Mouse (Mus musculus): Measurements from ENCODE around the gene Elf3. TPM values are rescaled to one million over a fixed set of nuclear protein-coding genes. Genes with fewer than 3 reads are reported as not detected.
A peak's percentile ranks its signal among the peaks of the same experiment; 100 is the strongest.
"Not testable (repeated sequence)": the region's sequence is repeated elsewhere in the genome, so short reads cannot be mapped to it uniquely, and the experiment has no call there.

Gene Elf3
- polyA plus RNA-seq, 1 experiment from 2014 or later = 31.9 TPM

DNA sequence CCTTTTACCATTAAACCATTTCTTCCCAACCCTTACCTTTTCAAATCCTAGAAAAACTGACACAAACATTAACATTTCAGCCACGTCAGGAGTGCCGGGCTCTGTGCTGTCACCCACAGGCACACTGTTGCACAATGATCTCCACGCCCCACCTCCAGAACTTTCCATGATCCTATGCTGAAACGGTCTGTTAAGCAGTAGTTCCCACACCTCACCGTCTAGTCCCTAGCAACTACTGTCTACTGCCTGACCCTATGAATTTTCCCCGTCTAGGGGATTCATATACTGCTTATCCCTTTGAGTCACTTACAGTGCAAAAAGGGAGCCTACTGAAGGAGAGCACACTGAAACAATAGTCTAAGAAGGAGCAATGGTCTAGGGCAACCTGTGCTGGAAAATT is 24.4 kb downstream of the Elf3 start:
- ATAC-seq (no peak), DNase-seq (ENCODE audit: low spot score) (peak; percentile 44)
- Histone ChIP-seq H3K27me3 (replicated peaks; ENCODE audit: insufficient read depth, low read length) (no peaks in the 10 kb centered on the region), H3K36me3 (ENCODE audit: insufficient read depth, low read length) (no peaks in the 10 kb centered on the region), H3K4me3 (ENCODE audit: low read depth, low read length) (no peak overlapping the region), H3K9ac (replicated peaks; ENCODE audit: low read depth) (no peak overlapping the region), H3K4me2 (replicated peaks; ENCODE audit: low read depth, low read length) (no peak overlapping the region), H3K27ac (ENCODE audit: low read length) (no peak overlapping the region), H3K9me3 (ENCODE audit: low read length) (no peaks in the 10 kb centered on the region), H3K4me1 (ENCODE audit: insufficient read depth, low read depth, low read length) (no peaks in the 10 kb centered on the region)
- TF ChIP-seq CTCF (IDR thresholded peaks at IDR 0.05) = no peak
- TF ChIP-seq EP300 (IDR thresholded peaks at IDR 0.05) = no peak
- 75% methylated on average over 6 of the region's 6 CpGs for WGBS

DNA sequence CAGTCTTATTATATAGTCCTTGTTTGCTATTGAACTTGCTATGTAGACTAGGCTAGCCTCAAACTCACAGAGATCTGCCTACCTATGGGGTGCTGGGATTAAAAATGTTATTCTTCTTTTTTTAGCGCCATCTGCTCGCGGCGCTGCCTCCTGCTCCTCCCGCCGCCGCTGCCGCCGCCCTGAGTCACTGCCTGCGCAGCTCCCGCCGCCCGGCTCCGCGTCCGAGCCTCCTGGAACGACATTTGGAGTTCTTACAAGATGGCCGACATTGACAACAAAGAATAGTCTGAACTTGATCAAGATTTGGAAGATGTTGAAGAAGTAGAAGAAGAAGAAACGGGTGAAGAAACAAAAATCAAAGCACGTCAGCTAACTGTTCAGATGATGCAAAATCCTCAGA is 26.5 kb downstream of the Elf3 start:
- H3K9me3 ChIP-seq (ENCODE audit: low read length); H3K4me1 ChIP-seq (ENCODE audit: insufficient read depth, low read depth, low read length); DNase-seq (ENCODE audit: low spot score); H3K36me3 ChIP-seq (ENCODE audit: insufficient read depth, low read length); H3K27ac ChIP-seq (ENCODE audit: low read length); H3K4me3 ChIP-seq (ENCODE audit: low read depth, low read length); ATAC-seq; H3K4me2 ChIP-seq (replicated peaks; ENCODE audit: low read depth, low read length); H3K27me3 ChIP-seq (replicated peaks; ENCODE audit: insufficient read depth, low read length); H3K9ac ChIP-seq (replicated peaks; ENCODE audit: low read depth): not testable (repeated sequence)
- 75% methylated on average over 20 of the region's 20 CpGs for WGBS

- no peak overlapping the region for H3K4me3 ChIP-seq (ENCODE audit: low read depth, low read length)
- no peak overlapping the region for H3K4me2 ChIP-seq (replicated peaks; ENCODE audit: low read depth, low read length)
- 32% methylated on average over 13 of the region's 13 CpGs for WGBS
- no peaks in the 10 kb centered on the region for H3K4me1 ChIP-seq (ENCODE audit: insufficient read depth, low read depth, low read length)
- DNase-seq (ENCODE audit: low spot score) (peak; percentile 83), ATAC-seq (peak; percentile 97)
- no peaks in the 10 kb centered on the region for H3K27me3 ChIP-seq (replicated peaks; ENCODE audit: insufficient read depth, low read length)
- no peak overlapping the region for H3K9ac ChIP-seq (replicated peaks; ENCODE audit: low read depth)
- H3K27ac ChIP-seq (ENCODE audit: low read length) = peak overlapping the region; percentile 80
- TF ChIP-seq EP300 (IDR thresholded peaks at IDR 0.05) (peak; percentile 83), CTCF (IDR thresholded peaks at IDR 0.05) (no peak)
- no peaks in the 10 kb centered on the region for H3K36me3 ChIP-seq (ENCODE audit: insufficient read depth, low read length)
- H3K9me3 ChIP-seq (ENCODE audit: low read length) = no peaks in the 10 kb centered on the region
Measured at GRCm38 (mm10) chr1:135227339-135227950, 30.9 kb downstream of the Elf3 start.

DNA sequence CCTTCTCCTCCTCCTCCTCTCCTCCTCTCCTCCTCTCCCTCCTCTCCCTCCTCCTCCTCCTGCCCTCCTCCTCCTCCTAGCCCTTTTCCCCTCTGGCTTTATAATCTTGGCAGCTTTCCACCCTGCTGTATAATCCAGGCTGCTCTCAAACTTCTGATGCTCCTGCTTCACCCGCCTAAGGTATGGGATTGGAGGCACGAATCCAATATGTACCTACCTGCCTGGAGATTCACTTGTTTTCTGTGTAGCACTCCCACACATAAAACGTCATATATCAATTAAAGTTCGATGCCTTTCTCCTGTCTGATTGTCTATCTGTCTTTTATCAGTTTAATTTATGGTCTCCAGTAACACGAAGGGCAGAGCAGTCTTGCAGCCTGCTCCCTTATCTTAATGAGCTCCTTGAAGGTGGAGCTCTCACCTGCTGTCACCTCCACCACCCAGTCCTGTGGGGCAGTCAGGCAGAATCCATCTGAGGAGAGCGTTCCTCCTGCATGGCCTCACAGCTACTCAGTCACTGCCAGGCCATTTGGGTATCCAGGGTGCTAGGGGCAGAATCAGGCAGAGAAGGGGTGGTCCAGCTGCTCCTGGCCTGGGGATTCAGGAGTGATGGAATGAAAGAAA is 33.3 kb downstream of the Elf3 start:
- DNase-seq (ENCODE audit: low spot score) (peak; percentile 4), ATAC-seq (no peak)
- Histone ChIP-seq H3K27me3 (replicated peaks; ENCODE audit: insufficient read depth, low read length) (no peaks in the 10 kb centered on the region), H3K9ac (replicated peaks; ENCODE audit: low read depth) (no peak overlapping the region), H3K4me1 (ENCODE audit: insufficient read depth, low read depth, low read length) (no peaks in the 10 kb centered on the region), H3K36me3 (ENCODE audit: insufficient read depth, low read length) (no peaks in the 10 kb centered on the region), H3K4me2 (replicated peaks; ENCODE audit: low read depth, low read length) (no peak overlapping the region), H3K4me3 (ENCODE audit: low read depth, low read length) (no peak overlapping the region), H3K9me3 (ENCODE audit: low read length) (no peaks in the 10 kb centered on the region), H3K27ac (ENCODE audit: low read length) (no peak overlapping the region)
- WGBS = 14% methylated on average over 6 of the region's 6 CpGs
- TF ChIP-seq CTCF (IDR thresholded peaks at IDR 0.05) = no peak
- no peak for TF ChIP-seq EP300 (IDR thresholded peaks at IDR 0.05)

- WGBS = 52% methylated on average over 3 of the region's 3 CpGs
- H3K4me3 ChIP-seq (ENCODE audit: low read depth, low read length) = no peak overlapping the region
- H3K9ac ChIP-seq (replicated peaks; ENCODE audit: low read depth) = no peak overlapping the region
- no peaks in the 10 kb centered on the region for H3K4me1 ChIP-seq (ENCODE audit: insufficient read depth, low read depth, low read length)
- no peak overlapping the region for H3K27ac ChIP-seq (ENCODE audit: low read length)
- H3K36me3 ChIP-seq (ENCODE audit: insufficient read depth, low read length) = no peaks in the 10 kb centered on the region
- no peak for DNase-seq (ENCODE audit: low spot score)
- ATAC-seq = no peak
- no peak for TF ChIP-seq EP300 (IDR thresholded peaks at IDR 0.05)
- H3K9me3 ChIP-seq (ENCODE audit: low read length) = no peaks in the 10 kb centered on the region
- no peak overlapping the region for H3K4me2 ChIP-seq (replicated peaks; ENCODE audit: low read depth, low read length)
- H3K27me3 ChIP-seq (replicated peaks; ENCODE audit: insufficient read depth, low read length) = no peaks in the 10 kb centered on the region
Measured at GRCm38 (mm10) chr1:135224147-135224546, 34.2 kb downstream of the Elf3 start.

DNA sequence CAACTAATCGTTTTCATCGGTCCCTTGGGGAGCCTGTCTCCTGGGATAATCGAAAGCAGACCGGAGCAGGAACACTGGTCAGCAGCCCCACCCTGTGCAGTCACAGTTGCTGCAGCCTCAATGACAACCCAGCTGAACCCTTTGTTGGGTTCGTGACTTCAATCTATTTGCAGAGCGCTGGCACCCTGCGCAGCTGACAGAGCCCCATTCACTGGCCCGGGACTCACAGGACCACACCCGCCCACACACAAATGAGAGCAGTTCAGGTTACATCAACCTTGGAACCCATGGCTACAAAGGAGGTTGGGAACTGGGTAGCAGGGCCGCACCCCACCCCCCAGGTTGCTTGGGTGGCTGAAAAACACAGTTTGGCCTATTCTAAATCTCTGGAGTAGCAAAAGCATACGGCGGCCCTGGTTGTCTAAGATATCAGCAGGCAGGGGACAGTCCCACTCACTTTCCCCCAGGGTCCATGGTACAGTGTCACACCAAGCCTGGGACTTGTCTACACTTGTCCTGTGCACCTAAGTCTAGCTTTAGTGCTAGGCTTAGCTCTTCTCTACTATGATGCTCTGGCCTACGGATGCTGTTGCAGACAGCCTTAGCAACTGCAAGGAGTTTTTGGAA is 40.6 kb downstream of the Elf3 start:
- H3K9me3 ChIP-seq (ENCODE audit: low read length) = no peaks in the 10 kb centered on the region
- no peaks in the 10 kb centered on the region for H3K27me3 ChIP-seq (replicated peaks; ENCODE audit: insufficient read depth, low read length)
- H3K36me3 ChIP-seq (ENCODE audit: insufficient read depth, low read length) = no peaks in the 10 kb centered on the region
- H3K4me2 ChIP-seq (replicated peaks; ENCODE audit: low read depth, low read length) = no peak overlapping the region
- ATAC-seq = peak; percentile 21; the same call in 1 of the 2 replicates
- no peak for TF ChIP-seq CTCF (IDR thresholded peaks at IDR 0.05)
- TF ChIP-seq EP300 (IDR thresholded peaks at IDR 0.05) = no peak
- no peak overlapping the region for H3K4me3 ChIP-seq (ENCODE audit: low read depth, low read length)
- no peak for DNase-seq (ENCODE audit: low spot score)
- H3K4me1 ChIP-seq (ENCODE audit: insufficient read depth, low read depth, low read length) = no peaks in the 10 kb centered on the region
- no peak overlapping the region for H3K27ac ChIP-seq (ENCODE audit: low read length)
- no peak overlapping the region for H3K9ac ChIP-seq (replicated peaks; ENCODE audit: low read depth)
- WGBS = 65% methylated on average over 13 of the region's 13 CpGs

Measured in lung, postnatal 0 days (tissue).